Mouse (Mus musculus): ENCODE data around the gene Itpr1. TPM values are rescaled to one million over a fixed set of nuclear protein-coding genes. Genes with fewer than 3 reads are reported as not detected.

The Itpr1 gene
- polyA plus RNA-seq, 2 experiments, result 10.7 to 17.1 TPM

- Histone ChIP-seq H3K9ac (ENCODE audit: low read depth, low read length, severe bottlenecking) (no peak overlapping the region), H3K27me3 (ENCODE audit: control insufficient read depth, insufficient read depth, low read length) (no peaks in the 10 kb centered on the region)
- ATAC-seq (ENCODE audit: low FRiP score, low read depth), result no peak
These were observed 37.5 kb downstream of the Itpr1 start for GRCm38 (mm10) chr6:108250416-108250815.

GRCm38 (mm10) chr6:108252565-108253360, 39.9 kb downstream of the Itpr1 start:
- DNase-seq (ENCODE audit: low spot score) (no peak), ATAC-seq (ENCODE audit: low FRiP score, low read depth) (no peak)
- Histone ChIP-seq H3K36me3 (ENCODE audit: control insufficient read depth, insufficient read depth, low read length) (no peaks in the 10 kb centered on the region), H3K9me3 (ENCODE audit: control insufficient read depth, low read length) (no peaks in the 10 kb centered on the region), H3K4me2 (replicated peaks; ENCODE audit: low read depth, low read length, severe bottlenecking) (no peak overlapping the region), H3K9ac (ENCODE audit: low read depth, low read length, severe bottlenecking) (no peak overlapping the region), H3K4me3 (replicated peaks; ENCODE audit: low read length) (no peak overlapping the region), H3K27ac (replicated peaks; ENCODE audit: low read depth, low read length) (no peak overlapping the region), H3K27me3 (ENCODE audit: control insufficient read depth, insufficient read depth, low read length) (no peaks in the 10 kb centered on the region), H3K4me1 (ENCODE audit: control insufficient read depth, insufficient read depth, low read length) (peaks cover 24% of the 10 kb centered on the region)
- TF ChIP-seq POLR2A (IDR thresholded peaks at IDR 0.05; ENCODE audit: borderline replicate concordance, extremely low read depth, insufficient read depth, insufficient read length), result no peak
- 79% methylated on average over 13 of the region's 13 CpGs for WGBS

More at GRCm38 (mm10) chr6:108250416-108250815, 37.5 kb downstream of the Itpr1 start:
- TF ChIP-seq POLR2A (IDR thresholded peaks at IDR 0.05; ENCODE audit: borderline replicate concordance, extremely low read depth, insufficient read depth, insufficient read length), result no peak
- Histone ChIP-seq H3K4me3 (replicated peaks; ENCODE audit: low read length) (no peak overlapping the region), H3K9me3 (ENCODE audit: control insufficient read depth, low read length) (no peaks in the 10 kb centered on the region), H3K36me3 (ENCODE audit: control insufficient read depth, insufficient read depth, low read length) (no peaks in the 10 kb centered on the region), H3K4me2 (replicated peaks; ENCODE audit: low read depth, low read length, severe bottlenecking) (no peak overlapping the region), H3K4me1 (ENCODE audit: control insufficient read depth, insufficient read depth, low read length) (peaks cover 24% of the 10 kb centered on the region), H3K27ac (replicated peaks; ENCODE audit: low read depth, low read length) (no peak overlapping the region)
- DNase-seq (ENCODE audit: low spot score), result no peak
- WGBS, result 85% methylated on average over 4 of the region's 4 CpGs

- Histone ChIP-seq H3K4me2 (replicated peaks; ENCODE audit: low read depth, low read length, severe bottlenecking) (no peak overlapping the region), H3K9ac (ENCODE audit: low read depth, low read length, severe bottlenecking) (no peak overlapping the region), H3K4me1 (ENCODE audit: control insufficient read depth, insufficient read depth, low read length) (peaks cover 9% of the 10 kb centered on the region; the same call in 1 of the 2 replicates), H3K36me3 (ENCODE audit: control insufficient read depth, insufficient read depth, low read length) (no peaks in the 10 kb centered on the region), H3K4me3 (replicated peaks; ENCODE audit: low read length) (no peak overlapping the region), H3K9me3 (ENCODE audit: control insufficient read depth, low read length) (no peaks in the 10 kb centered on the region), H3K27me3 (ENCODE audit: control insufficient read depth, insufficient read depth, low read length) (no peaks in the 10 kb centered on the region), H3K27ac (replicated peaks; ENCODE audit: low read depth, low read length) (0 out of 2 replicates have a peak overlapping the region, but pooled peaks have one; percentile 8)
- no peak for TF ChIP-seq POLR2A (IDR thresholded peaks at IDR 0.05; ENCODE audit: borderline replicate concordance, extremely low read depth, insufficient read depth, insufficient read length)
- WGBS, result 55% methylated on average over 9 of the region's 9 CpGs
- DNase-seq (ENCODE audit: low spot score) (no peak), ATAC-seq (ENCODE audit: low FRiP score, low read depth) (no peak)
These were observed 41.5 kb downstream of the Itpr1 start for GRCm38 (mm10) chr6:108254132-108255064.

- H3K36me3 ChIP-seq (ENCODE audit: control insufficient read depth, insufficient read depth, low read length), result no peaks in the 10 kb centered on the region
- H3K9me3 ChIP-seq (ENCODE audit: control insufficient read depth, low read length), result no peaks in the 10 kb centered on the region
- no peak overlapping the region for H3K27ac ChIP-seq (replicated peaks; ENCODE audit: low read depth, low read length)
- no peak overlapping the region for H3K4me2 ChIP-seq (replicated peaks; ENCODE audit: low read depth, low read length, severe bottlenecking)
- peaks cover 3% of the 10 kb centered on the region; the same call in 1 of the 2 replicates for H3K4me1 ChIP-seq (ENCODE audit: control insufficient read depth, insufficient read depth, low read length)
- H3K4me3 ChIP-seq (replicated peaks; ENCODE audit: low read length), result no peak overlapping the region
- ATAC-seq (ENCODE audit: low FRiP score, low read depth) (no peak), DNase-seq (ENCODE audit: low spot score) (no peak)
- no peaks in the 10 kb centered on the region for H3K27me3 ChIP-seq (ENCODE audit: control insufficient read depth, insufficient read depth, low read length)
- WGBS, result 55% methylated on average over 4 of the region's 4 CpGs
- no peak overlapping the region for H3K9ac ChIP-seq (ENCODE audit: low read depth, low read length, severe bottlenecking)
- TF ChIP-seq POLR2A (IDR thresholded peaks at IDR 0.05; ENCODE audit: borderline replicate concordance, extremely low read depth, insufficient read depth, insufficient read length), result no peak
These were observed 43.0 kb downstream of the Itpr1 start for GRCm38 (mm10) chr6:108255880-108256279.

- H3K9ac ChIP-seq (ENCODE audit: low read depth, low read length, severe bottlenecking), result no peak overlapping the region
- H3K4me2 ChIP-seq (replicated peaks; ENCODE audit: low read depth, low read length, severe bottlenecking), result no peak overlapping the region
- no peak for TF ChIP-seq POLR2A (IDR thresholded peaks at IDR 0.05; ENCODE audit: borderline replicate concordance, extremely low read depth, insufficient read depth, insufficient read length)
- H3K27me3 ChIP-seq (ENCODE audit: control insufficient read depth, insufficient read depth, low read length), result no peaks in the 10 kb centered on the region
- no peak overlapping the region for H3K27ac ChIP-seq (replicated peaks; ENCODE audit: low read depth, low read length)
- no peaks in the 10 kb centered on the region for H3K9me3 ChIP-seq (ENCODE audit: control insufficient read depth, low read length)
- DNase-seq (ENCODE audit: low spot score) (no peak), ATAC-seq (ENCODE audit: low FRiP score, low read depth) (no peak)
- H3K36me3 ChIP-seq (ENCODE audit: control insufficient read depth, insufficient read depth, low read length), result no peaks in the 10 kb centered on the region
- WGBS, result 80% methylated on average over 3 of the region's 3 CpGs
- peaks cover 3% of the 10 kb centered on the region; the same call in 1 of the 2 replicates for H3K4me1 ChIP-seq (ENCODE audit: control insufficient read depth, insufficient read depth, low read length)
- H3K4me3 ChIP-seq (replicated peaks; ENCODE audit: low read length), result no peak overlapping the region
These were observed 44.3 kb downstream of the Itpr1 start for GRCm38 (mm10) chr6:108257225-108257624.
